Comparison of ENCODE assay signal across 14 mouse cellular contexts in the genomic region with DNA sequence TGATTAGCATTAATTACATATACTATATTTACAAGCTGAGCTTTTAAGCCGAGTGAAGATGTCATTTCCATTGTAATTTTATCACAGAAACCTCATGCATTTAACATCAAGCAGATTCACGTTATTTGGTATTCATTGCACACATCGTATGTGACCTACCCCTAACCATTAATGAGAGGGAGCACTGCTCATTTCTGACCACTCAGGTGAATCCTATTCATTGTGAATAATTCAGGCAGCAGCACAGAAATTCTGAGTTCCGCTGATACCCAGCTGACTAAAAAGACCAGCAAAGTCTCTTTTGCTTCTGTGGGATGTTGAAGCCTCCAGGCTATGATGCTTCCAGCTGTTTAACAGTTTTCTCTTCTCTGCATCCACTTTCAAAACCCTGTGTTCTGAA.
"Had no signal": no experiment of that assay in that cellular context is flagged by ENCODE, and none has a peak within 500 bp of the region (broad histone marks: within the 10 kb centered on the region; RNA-seq: fewer than 3 reads in every experiment).

No protein-coding gene starts in this region.

- H3K9ac ChIP-seq: liver, embryonic 15.5 days had no signal

- DNase-seq: kidney, adult 11 months; kidney, adult 9 months; kidney, postnatal 36 days; lung, adult 2 months; lung, postnatal 36 days; right cerebral cortex, adult 18-20 months; right cerebral cortex, postnatal 25 days; thymus, postnatal 36 days had no signal

- H3K4me1 ChIP-seq: liver, embryonic 15.5 days had no signal

- H3K36me3 ChIP-seq: limb, embryonic 10.5 days; liver, embryonic 15.5 days had no signal

- ATAC-seq: lung, postnatal 0 days had no signal

- H3K27me3 ChIP-seq: liver, embryonic 15.5 days had no signal

- H3K4me3 ChIP-seq: layer of hippocampus, adult 2 months; limb, embryonic 10.5 days; liver, embryonic 15.5 days had no signal

- H3K9me3 ChIP-seq: limb, embryonic 10.5 days; liver, embryonic 15.5 days had no signal

- H3K27ac ChIP-seq: kidney, postnatal 0 days; layer of hippocampus, adult 2 months; limb, embryonic 10.5 days; liver, embryonic 15.5 days had no signal

- H3K4me2 ChIP-seq: liver, embryonic 11.5 days; liver, embryonic 15.5 days had no signal
